Comparison of ENCODE assay signal across 8 mouse cellular contexts in the genomic region with DNA sequence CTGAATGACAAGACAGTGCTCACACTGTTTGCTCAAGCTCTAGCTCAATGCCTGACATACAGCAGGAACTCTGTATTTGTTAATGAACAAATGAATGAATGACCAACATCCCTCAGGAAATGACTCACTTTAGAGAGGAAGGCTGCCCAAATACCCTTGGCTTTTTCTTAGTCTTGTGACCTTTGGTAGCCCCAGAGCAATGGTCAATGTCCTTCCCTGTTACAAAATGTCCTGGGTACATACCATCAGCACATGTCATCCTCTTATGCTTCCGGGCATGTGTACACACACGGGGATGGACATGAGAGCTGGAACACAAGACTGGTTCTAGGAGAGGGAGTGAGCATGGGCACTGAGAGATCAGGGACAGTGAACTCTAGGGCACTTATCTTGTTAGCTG. TPM values are rescaled to one million over a fixed set of nuclear protein-coding genes. Genes with fewer than 3 reads are reported as not detected.
DNase-seq lines count a peak whose midpoint lies in the region; ATAC-seq lines count a peak whose summit lies in the region.

No protein-coding gene starts in this region.

- H3K36me3 ChIP-seq in neural tube, embryonic 13.5 days: no peaks in the 10 kb centered on the region
- H3K36me3 ChIP-seq in kidney, embryonic 16.5 days (ENCODE audit: insufficient read depth, low read length): no peaks in the 10 kb centered on the region

- H3K4me3 ChIP-seq in neural tube, embryonic 13.5 days: no peak overlapping the region
- H3K4me3 ChIP-seq in kidney, embryonic 16.5 days (ENCODE audit: low read length): no peak overlapping the region

- H3K4me1 ChIP-seq in neural tube, embryonic 13.5 days (replicated peaks): peaks cover 43% of the 10 kb centered on the region
- peaks cover 42% of the 10 kb centered on the region for H3K4me1 ChIP-seq in kidney, embryonic 16.5 days (ENCODE audit: insufficient read depth, low read length)

- no peak overlapping the region for H3K27ac ChIP-seq in neural tube, embryonic 13.5 days (replicated peaks)
- peak overlapping the region; percentile 84; the same call in 1 of the 2 replicates for H3K27ac ChIP-seq in kidney, embryonic 16.5 days (ENCODE audit: low read length)

- peak; percentile 21 for DNase-seq in cerebellum, adult 11-12 months
- DNase-seq in cerebellum, postnatal 25 days: no peak
- no peak for DNase-seq in neural tube, embryonic 10.5 days (ENCODE audit: extremely low spot score, low spot score)
- DNase-seq in yolk sac, embryonic 10.5 days (ENCODE audit: low spot score): peak; percentile 77
- no peak for DNase-seq in layer of hippocampus, adult 18-20 months (ENCODE audit: low spot score in 2 of 2)
- no peak for DNase-seq in thymus, postnatal 14 days

- no peak overlapping the region for H3K4me2 ChIP-seq in neural tube, embryonic 13.5 days
- H3K4me2 ChIP-seq in kidney, embryonic 16.5 days (replicated peaks; ENCODE audit: low read depth, low read length): no peak overlapping the region

- H3K9ac ChIP-seq in neural tube, embryonic 13.5 days: 0 out of 2 replicates have a peak overlapping the region, but pooled peaks have one; percentile 12
- no peak overlapping the region for H3K9ac ChIP-seq in kidney, embryonic 16.5 days (replicated peaks; ENCODE audit: low read length)

- H3K9me3 ChIP-seq in neural tube, embryonic 13.5 days: no peaks in the 10 kb centered on the region
- H3K9me3 ChIP-seq in kidney, embryonic 16.5 days (ENCODE audit: low read length): no peaks in the 10 kb centered on the region

- no peaks in the 10 kb centered on the region for H3K27me3 ChIP-seq in neural tube, embryonic 13.5 days
- no peaks in the 10 kb centered on the region for H3K27me3 ChIP-seq in kidney, embryonic 16.5 days (ENCODE audit: insufficient read depth, low read length)

- 88% methylated on average over 2 of the region's 2 CpGs for WGBS in neural tube, embryonic 13.5 days
- 73% methylated on average over 2 of the region's 2 CpGs for WGBS in kidney, embryonic 16.5 days

- ATAC-seq in neural tube, embryonic 13.5 days (ENCODE audit: low read depth): no peak
- no peak for ATAC-seq in kidney, embryonic 16.5 days (ENCODE audit: low FRiP score, low TSS enrichment)

RNA-seq across cellular contexts. Expression of a gene that starts 25.5 kb away (rescaled TPM):
- 151 and 153 TPM in 2 replicates for polyA plus RNA-seq in neural tube, embryonic 13.5 days (2015; fragmentation: Nextera tagmentation; extraction: Ambion mirVana)
- 113 and 116 TPM in 2 replicates for polyA plus RNA-seq in kidney, embryonic 16.5 days (2015; fragmentation: Nextera tagmentation; extraction: Ambion mirVana)
- total RNA-seq in layer of hippocampus, adult 18-20 months (2021): 100 to 1,000 TPM; 134 to 146 TPM

RNA-seq across cellular contexts. Expression of a gene that starts 41.7 kb away (rescaled TPM):
- polyA plus RNA-seq in neural tube, embryonic 13.5 days (2015; fragmentation: Nextera tagmentation; extraction: Ambion mirVana): 15.1 and 21.3 TPM in 2 replicates
- polyA plus RNA-seq in kidney, embryonic 16.5 days (2015; fragmentation: Nextera tagmentation; extraction: Ambion mirVana): 83.9 and 97.6 TPM in 2 replicates
- total RNA-seq in layer of hippocampus, adult 18-20 months (2021): 1 to 10 TPM; 1.6 to 1.9 TPM

RNA-seq across cellular contexts. Expression of a gene that starts 52.1 kb away (rescaled TPM):
- polyA plus RNA-seq in neural tube, embryonic 13.5 days (2015; fragmentation: Nextera tagmentation; extraction: Ambion mirVana): 4.5 and 4.7 TPM in 2 replicates
- 19.6 and 22.1 TPM in 2 replicates for polyA plus RNA-seq in kidney, embryonic 16.5 days (2015; fragmentation: Nextera tagmentation; extraction: Ambion mirVana)
- total RNA-seq in layer of hippocampus, adult 18-20 months (2021): 1 to 10 TPM; 1.1 to 2.3 TPM

Comparison
In these comparisons a context has a peak if more than half of its experiments do, and no peak if none do; other contexts are left out.
1. DNase-seq: peak in cerebellum, adult 11-12 months (single experiment) and yolk sac, embryonic 10.5 days (single experiment); none in cerebellum, postnatal 25 days (0 of 2), neural tube, embryonic 10.5 days (single experiment), layer of hippocampus, adult 18-20 months (0 of 2) and thymus, postnatal 14 days (single experiment).